Mouse (Mus musculus) liver, embryonic 15.5 days (tissue): Measurements from ENCODE around the gene Slc7a14. TPM values are rescaled to one million over a fixed set of nuclear protein-coding genes. Genes with fewer than 3 reads are reported as not detected.

ENCODE experiments used
- ATAC-seq: fragments of 200-750 bp; cut with Nextera tagmentation; 2 replicates; pipeline ENCODE4 v1.8.0; 2017; ENCODE audit warnings: moderate number of reproducible peaks, mild to moderate bottlenecking, moderate library complexity; ENCODE audit not compliant: insufficient read depth
- H3K27ac ChIP-seq: fragments of 300-500 bp; sonication (generic); replicated peaks from 2 replicates; pipeline ENCODE4 v1.5.1; 2015; ENCODE audit warnings: mild to moderate bottlenecking, inconsistent platforms
- H3K27me3 ChIP-seq: fragments of 300-500 bp; sonication (generic); 2 replicates; pipeline ENCODE4 v1.6.1; 2015; ENCODE audit warnings: mild to moderate bottlenecking, inconsistent platforms
- H3K36me3 ChIP-seq: fragments of 300-500 bp; sonication (generic); replicated peaks from 2 replicates; pipeline ENCODE4 v1.6.1; 2015; ENCODE audit warnings: moderate library complexity, mild to moderate bottlenecking, inconsistent platforms
- H3K4me1 ChIP-seq: fragments of 300-500 bp; sonication (generic); replicated peaks from 2 replicates; pipeline ENCODE4 v1.6.1; 2015; ENCODE audit warnings: inconsistent platforms
- H3K4me2 ChIP-seq: fragments of 300-500 bp; sonication (generic); 2 replicates; pipeline ENCODE4 v1.6.1; 2015; ENCODE audit warnings: moderate library complexity, mild to moderate bottlenecking, inconsistent platforms
- H3K4me3 ChIP-seq: fragments of 300-500 bp; sonication (generic); replicated peaks from 2 replicates; pipeline ENCODE4 v1.5.1; 2015; ENCODE audit warnings: mild to moderate bottlenecking, inconsistent platforms
- H3K9ac ChIP-seq: fragments of 300-500 bp; sonication (generic); 2 replicates; pipeline ENCODE4 v1.6.1; 2015; ENCODE audit warnings: moderate library complexity, mild to moderate bottlenecking, inconsistent platforms
- H3K9me3 ChIP-seq: fragments of 300-500 bp; sonication (generic); replicated peaks from 2 replicates; pipeline ENCODE4 v1.6.1; 2016; ENCODE audit warnings: inconsistent platforms
- WGBS: fragments of 180-500 bp; shearing (Covaris S2); methylation state at CpG from one replicate; pipeline ENCODE4 v1.1.7; 2015; ENCODE audit warnings: mixed read lengths; ENCODE audit not compliant: insufficient replicate concordance; 5-methylcytosine and 5-hydroxymethylcytosine counted together
- polyA plus RNA-seq: library from polyadenylated mRNA; unstranded; fragments of >200 nt; fragmentation: Nextera tagmentation; extraction: Ambion mirVana; gene quantifications from 2 replicates; pipeline ENCODE4 v1.2.1, GENCODE M21; 2015

Slc7a14 gene
- polyA plus RNA-seq, 1 experiment from 2014 or later: 0.03 TPM

- no peaks in the 10 kb centered on the region for H3K36me3 ChIP-seq
- no peaks in the 10 kb centered on the region for H3K27me3 ChIP-seq
- no peak for ATAC-seq
- no peaks in the 10 kb centered on the region for H3K4me1 ChIP-seq
- no peak overlapping the region for H3K9ac ChIP-seq
- H3K9me3 ChIP-seq: no peaks in the 10 kb centered on the region
- H3K4me2 ChIP-seq: no peak overlapping the region
- no peak overlapping the region for H3K4me3 ChIP-seq
- 58% methylated on average over 3 of the region's 3 CpGs for WGBS
- H3K27ac ChIP-seq: no peak overlapping the region
Observed at GRCm38 (mm10) chr3:31156126-31156525, 154.1 kb downstream of the Slc7a14 start.

Other genes starting within 250 kb of the Slc7a14 start
- gene Skil, start 215.3 kb downstream of the Slc7a14 start, polyA plus RNA-seq: 4.3 TPM in 2 replicates
- 0.13 and 0.20 TPM in 2 replicates for gene Cldn11, start 160.5 kb downstream of the Slc7a14 start, polyA plus RNA-seq